Mouse (Mus musculus) G1E (cell line): ENCODE results near the gene Rhoh. TPM values are rescaled to one million over a fixed set of nuclear protein-coding genes. Genes with fewer than 3 reads are reported as not detected.

Source experiments
- ATAC-seq: 2 replicates; pipeline ENCODE4 v1.8.0; 2016; ENCODE audit warnings: mild to moderate bottlenecking; ENCODE audit not compliant: insufficient number of reproducible peaks, poor library complexity, low FRiP score, severe bottlenecking; ENCODE audit errors: extremely low read depth
- DNase-seq: peaks from one replicate; pipeline ENCODE4 v3.0.0; 2012; ENCODE audit warnings: low spot score
- H3K27me3 ChIP-seq: 2 replicates; pipeline ENCODE4 v1.6.1; 2012; ENCODE audit warnings: mild to moderate bottlenecking, low read length, inconsistent platforms; ENCODE audit not compliant: insufficient read depth
- H3K36me3 ChIP-seq: replicated peaks from 2 replicates; pipeline ENCODE3; 2012; ENCODE audit warnings: mild to moderate bottlenecking, inconsistent platforms
- H3K4me1 ChIP-seq: 2 replicates; pipeline ENCODE4 v1.6.1; 2012; ENCODE audit warnings: low read depth, low read length, inconsistent platforms, mixed read lengths; ENCODE audit not compliant: insufficient read depth
- H3K4me3 ChIP-seq: 2 replicates; pipeline ENCODE4 v1.5.1; 2012; ENCODE audit warnings: low read depth, mild to moderate bottlenecking, inconsistent platforms, low read length, moderate library complexity, mixed read lengths
- H3K9me3 ChIP-seq: replicated peaks from 2 replicates; pipeline ENCODE4 v1.6.1; 2012; ENCODE audit warnings: inconsistent platforms
- CTCF ChIP-seq: IDR thresholded peaks from 2 replicates; pipeline ENCODE4 v1.5.1; 2012; ENCODE audit warnings: low read depth, low read length, inconsistent platforms, mixed read lengths
- GATA1 ChIP-seq: IDR thresholded peaks from 2 replicates; pipeline ENCODE4 v1.6.1; 2012; ENCODE audit warnings: borderline replicate concordance, low read length, inconsistent platforms, mixed read lengths
- GATA2 ChIP-seq: IDR thresholded peaks from 2 replicates; pipeline ENCODE4 v1.6.1; 2012; ENCODE audit warnings: low read depth, low read length, inconsistent platforms, borderline replicate concordance
- POLR2AphosphoS5 ChIP-seq: IDR thresholded peaks from 2 replicates; pipeline ENCODE4 v1.6.1; 2012; ENCODE audit warnings: low read depth, low read length, inconsistent platforms; ENCODE audit not compliant: insufficient replicate concordance
- TAL1 ChIP-seq: conservative IDR thresholded peaks from 2 replicates; pipeline ENCODE4 v1.6.1; 2012; ENCODE audit warnings: low read depth, low read length, inconsistent platforms, mixed read lengths
- polyA plus RNA-seq: library from polyadenylated mRNA; stranded (reverse); fragments of >175 nt; gene quantifications from 2 replicates; pipeline ENCODE4 v1.2.3, GENCODE M21; 2012
- total RNA-seq, 2 experiments: library from RNA; stranded (forward) in 1 of 2; stranded (reverse) in 1 of 2; fragments of 200-1000 nt in 1 of 2; fragments of >200 nt in 1 of 2; fragmentation: Nextera tagmentation in 1 of 2; gene quantifications; 2 replicates each; pipeline ENCODE4 v1.2.3; 2014 to 2017

The Rhoh gene
- total and polyA plus RNA-seq, 3 experiments: 0.49 TPM; not detected in 2

DNA sequence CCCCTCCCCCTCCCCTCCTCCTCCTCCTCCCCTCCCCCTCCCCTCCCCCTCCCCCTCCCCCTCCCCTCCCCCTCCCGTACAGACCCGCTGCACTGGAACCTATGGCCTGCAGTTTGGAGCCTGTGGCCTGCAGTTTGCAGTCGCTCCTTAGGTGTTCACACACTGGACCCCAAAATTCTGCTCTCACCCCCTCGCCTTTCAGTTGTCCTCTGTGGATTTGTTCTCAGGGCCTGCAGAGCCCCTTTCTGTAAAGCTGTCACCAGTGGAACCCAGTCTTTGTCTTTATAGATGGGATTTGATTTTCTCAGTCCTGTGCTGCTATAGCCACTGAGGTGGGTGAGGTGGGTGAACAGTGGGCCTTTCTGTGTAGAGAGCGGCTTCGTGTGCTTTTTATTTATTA is 2.7 kb upstream of the Rhoh start:
- no peaks in the 10 kb centered on the region for H3K9me3 ChIP-seq
- TF ChIP-seq GATA2 (no peak), POLR2AphosphoS5 (no peak), GATA1 (no peak), CTCF (no peak), TAL1 (no peak)
- no peak for ATAC-seq
- peaks cover 3% of the 10 kb centered on the region; the same call in 1 of the 2 replicates for H3K4me1 ChIP-seq
- DNase-seq: no peak
- H3K4me3 ChIP-seq: no peak overlapping the region
- peaks cover 3% of the 10 kb centered on the region; the same call in 1 of the 2 replicates for H3K27me3 ChIP-seq
- no peaks in the 10 kb centered on the region for H3K36me3 ChIP-seq

DNA sequence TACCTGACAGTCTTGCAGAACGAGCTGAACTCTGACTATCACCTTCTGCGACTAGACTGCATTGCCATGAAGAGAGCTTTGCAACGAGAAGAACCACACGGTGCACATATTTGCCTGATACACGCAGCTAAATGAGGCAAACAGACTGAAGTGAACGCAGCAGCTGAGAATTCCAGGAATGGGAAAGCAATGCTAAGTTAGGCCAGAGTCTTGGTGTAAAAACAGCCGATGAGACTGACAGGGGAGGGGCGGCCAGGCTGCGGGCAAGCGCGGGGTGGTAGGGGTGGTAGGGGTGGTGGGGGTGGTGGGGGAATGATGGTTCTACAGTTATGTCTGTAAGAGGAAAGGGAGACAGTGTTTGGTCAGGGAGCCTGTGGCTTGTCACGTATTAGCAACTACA is 2.1 kb upstream of the Rhoh start:
- H3K4me3 ChIP-seq: no peak overlapping the region
- no peak for ATAC-seq
- H3K36me3 ChIP-seq: no peaks in the 10 kb centered on the region
- H3K27me3 ChIP-seq: peaks cover 6% of the 10 kb centered on the region; the same call in 1 of the 2 replicates
- peaks cover 3% of the 10 kb centered on the region; the same call in 1 of the 2 replicates for H3K4me1 ChIP-seq
- TF ChIP-seq GATA1 (no peak), GATA2 (no peak), TAL1 (no peak), CTCF (no peak), POLR2AphosphoS5 (no peak)
- no peaks in the 10 kb centered on the region for H3K9me3 ChIP-seq
- DNase-seq: no peak

DNA sequence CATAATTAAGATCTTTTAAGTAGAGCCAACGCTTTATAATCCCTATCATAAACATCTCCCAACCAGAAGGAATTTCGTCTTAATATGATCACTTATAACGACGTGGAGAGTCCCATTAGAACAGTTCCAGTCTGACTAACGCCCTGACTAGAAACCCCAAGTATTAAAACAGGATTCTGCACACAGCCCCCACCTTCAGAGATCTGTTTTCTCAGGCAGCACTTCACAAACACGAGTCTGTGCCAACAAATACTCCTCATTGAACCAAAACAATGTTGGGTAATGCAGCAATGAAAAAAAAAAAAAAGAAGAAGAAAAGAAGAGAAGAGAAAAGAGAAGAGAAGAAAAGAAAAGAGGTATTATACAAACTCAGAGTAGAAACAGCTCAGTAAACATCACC is 1.6 kb upstream of the Rhoh start:
- H3K4me1 ChIP-seq: peaks cover 3% of the 10 kb centered on the region; the same call in 1 of the 2 replicates
- no peaks in the 10 kb centered on the region for H3K36me3 ChIP-seq
- no peaks in the 10 kb centered on the region for H3K9me3 ChIP-seq
- ATAC-seq (no peak), DNase-seq (no peak)
- no peak overlapping the region for H3K4me3 ChIP-seq
- TF ChIP-seq CTCF (no peak), TAL1 (no peak), GATA1 (no peak), GATA2 (no peak), POLR2AphosphoS5 (no peak)
- peaks cover 6% of the 10 kb centered on the region; the same call in 1 of the 2 replicates for H3K27me3 ChIP-seq

DNA sequence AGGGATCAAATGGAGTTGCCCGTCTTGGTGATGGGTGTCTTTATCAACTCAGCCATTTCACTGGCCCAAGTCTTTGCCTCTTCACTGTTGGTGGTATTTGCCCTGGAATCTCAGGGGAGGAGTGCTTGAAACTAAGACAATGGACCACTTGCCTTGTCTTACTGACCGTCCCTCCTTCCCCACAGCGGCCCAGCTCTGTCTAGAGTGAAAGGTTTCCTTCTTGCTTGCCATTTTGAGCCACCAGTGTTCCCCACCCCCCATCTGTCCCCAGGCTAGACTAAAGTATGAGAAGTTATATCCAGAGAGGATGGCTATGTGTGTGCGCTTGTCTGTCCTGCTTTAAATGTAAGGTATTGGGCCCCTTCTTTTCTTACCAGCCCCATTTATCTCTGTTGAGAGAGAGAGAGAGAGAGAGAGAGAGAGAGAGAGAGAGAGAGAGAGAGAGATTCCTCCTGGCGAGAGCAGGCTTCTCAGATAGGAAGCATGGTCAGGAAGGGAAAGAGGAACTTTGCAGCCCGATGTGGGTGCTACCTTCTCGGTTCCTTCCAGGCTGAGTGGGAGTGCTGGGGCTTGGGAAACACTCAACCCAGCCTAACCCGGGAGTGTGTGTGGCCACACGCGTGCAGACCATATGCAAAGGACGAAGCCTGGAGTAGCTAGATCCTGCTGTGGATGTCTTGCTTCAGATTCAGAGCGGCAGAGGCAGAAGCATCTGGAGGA is 572 bp upstream of the Rhoh start:
- H3K4me1 ChIP-seq: peaks cover 3% of the 10 kb centered on the region; the same call in 1 of the 2 replicates
- no peak for TF ChIP-seq POLR2AphosphoS5
- no peak overlapping the region for H3K4me3 ChIP-seq
- no peak for ATAC-seq
- DNase-seq: no peak
- peaks cover 6% of the 10 kb centered on the region; the same call in 1 of the 2 replicates for H3K27me3 ChIP-seq
- no peaks in the 10 kb centered on the region for H3K36me3 ChIP-seq
- no peaks in the 10 kb centered on the region for H3K9me3 ChIP-seq

DNA sequence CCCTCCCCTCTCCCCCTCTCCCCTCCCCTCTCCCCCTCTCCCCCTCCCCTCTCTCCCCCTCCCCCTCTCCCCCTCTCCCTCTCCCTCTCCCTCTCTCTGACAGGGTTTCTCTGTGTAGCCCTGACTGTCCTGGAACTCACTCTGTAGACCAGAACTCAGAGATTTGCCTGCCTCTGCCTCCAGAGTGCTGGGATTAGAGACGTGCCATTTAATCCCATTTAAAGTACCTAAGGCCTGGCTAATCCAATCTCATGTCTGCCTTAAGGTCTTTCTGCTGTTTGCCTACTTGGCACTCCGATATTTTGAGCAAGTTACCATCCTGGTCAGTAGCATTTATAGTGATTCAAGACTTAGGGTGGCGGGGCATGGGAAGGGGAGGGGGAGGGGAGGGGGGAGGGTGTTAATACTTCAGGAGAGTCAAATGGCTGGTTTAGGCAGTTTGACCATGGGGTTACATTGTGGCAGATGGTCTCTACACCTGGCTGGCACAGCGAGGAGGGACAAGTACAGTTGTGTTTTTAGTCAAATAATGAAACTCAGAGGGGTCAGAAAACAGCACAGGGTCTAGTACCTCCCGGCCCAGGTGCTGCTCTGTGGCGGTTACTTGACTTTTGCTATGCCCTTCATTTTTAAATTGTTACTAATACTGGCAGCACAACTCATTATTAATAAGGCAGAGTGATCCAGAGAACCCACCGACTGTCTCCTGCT is 1.4 kb downstream of the Rhoh start:
- TF ChIP-seq POLR2AphosphoS5: no peak
- no peak for TF ChIP-seq GATA2
- no peak for TF ChIP-seq CTCF
- TF ChIP-seq GATA1: no peak
- no peak for TF ChIP-seq TAL1
- ATAC-seq: no peak
- DNase-seq: no peak
- no peaks in the 10 kb centered on the region for H3K9me3 ChIP-seq
- peaks cover 7% of the 10 kb centered on the region; the same call in 1 of the 2 replicates for H3K27me3 ChIP-seq
- H3K4me3 ChIP-seq: no peak overlapping the region
- H3K36me3 ChIP-seq: no peaks in the 10 kb centered on the region
- peaks cover 2% of the 10 kb centered on the region; the same call in 1 of the 2 replicates for H3K4me1 ChIP-seq

DNA sequence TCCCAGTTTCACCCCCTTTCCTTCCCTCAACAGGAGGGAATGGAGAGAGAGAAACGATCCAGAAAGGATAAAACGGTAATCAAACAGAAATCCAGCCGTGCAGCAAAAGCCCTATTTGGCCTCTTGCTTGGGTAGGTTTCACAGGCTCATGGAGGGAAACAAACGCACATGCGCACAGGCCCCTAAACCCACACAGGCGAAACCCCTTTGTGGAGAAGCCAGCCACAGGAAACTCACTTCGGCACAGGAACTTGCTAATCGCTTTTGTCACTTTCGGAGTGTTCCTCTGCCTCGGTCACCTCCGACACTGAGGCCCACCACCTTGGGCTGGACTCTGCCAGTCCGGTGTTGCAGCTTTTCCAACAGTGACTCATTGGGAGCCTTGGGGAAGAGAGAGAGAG is 2.3 kb downstream of the Rhoh start:
- no peak for TF ChIP-seq GATA1
- no peak for TF ChIP-seq GATA2
- no peak for TF ChIP-seq POLR2AphosphoS5
- no peak for TF ChIP-seq TAL1
- no peak for TF ChIP-seq CTCF
- Histone ChIP-seq H3K36me3 (no peaks in the 10 kb centered on the region), H3K27me3 (peaks cover 7% of the 10 kb centered on the region; the same call in 1 of the 2 replicates), H3K4me1 (peaks cover 3% of the 10 kb centered on the region; the same call in 1 of the 2 replicates), H3K4me3 (no peak overlapping the region), H3K9me3 (no peaks in the 10 kb centered on the region)
- ATAC-seq: no peak
- DNase-seq: no peak
